8 mouse cellular contexts compared by ENCODE assay signal in the genomic region with DNA sequence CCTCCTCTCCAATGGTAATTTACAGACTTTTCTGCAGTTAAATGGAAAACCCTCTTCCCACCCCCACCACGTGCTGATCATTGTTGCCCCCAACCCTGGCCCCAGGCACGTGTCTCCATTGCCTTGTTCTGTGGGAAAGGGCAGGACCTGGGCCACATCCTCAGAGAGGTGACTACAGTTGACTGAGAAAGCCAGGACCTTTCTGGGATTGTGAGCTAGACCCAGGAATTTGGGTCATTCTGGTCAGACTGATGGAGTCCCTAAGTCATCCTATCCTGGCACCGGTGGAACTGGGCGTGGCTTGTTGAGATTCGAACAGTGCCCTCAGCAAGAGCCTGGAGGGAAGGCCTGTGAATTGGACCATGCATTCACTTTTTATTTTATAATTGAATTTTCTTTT. TPM values are rescaled to one million over a fixed set of nuclear protein-coding genes. Genes with fewer than 3 reads are reported as not detected.
A peak's percentile ranks its signal among the peaks of the same experiment; 100 is the strongest.
DNase-seq lines count a peak whose midpoint lies in the region; ATAC-seq and TF ChIP-seq lines count a peak whose summit lies in the region.

No protein-coding gene starts in this region.

- 57% methylated on average over 5 of the region's 5 CpGs for WGBS in cerebellum, adult 2 months
- 8% methylated on average over 5 of the region's 5 CpGs for WGBS in hindbrain, embryonic 12.5 days
- 12% methylated on average over 5 of the region's 5 CpGs for WGBS in limb, embryonic 13.5 days
- 21% methylated on average over 5 of the region's 5 CpGs for WGBS in neural tube, embryonic 11.5 days

- no peak for TF ChIP-seq POLR2A in cerebellum, adult 2 months (IDR thresholded peaks at IDR 0.05; ENCODE audit: borderline replicate concordance, insufficient read depth, low read length)

- H3K27me3 ChIP-seq in cerebellum, adult 2 months (ENCODE audit: control insufficient read depth, insufficient read depth, low read length), result peaks cover 3% of the 10 kb centered on the region; the same call in 1 of the 2 replicates
- 0 out of 2 replicates have a peak, but pooled peaks cover 3% of the 10 kb centered on the region for H3K27me3 ChIP-seq in hindbrain, embryonic 12.5 days
- no peaks in the 10 kb centered on the region for H3K27me3 ChIP-seq in limb, embryonic 13.5 days
- no peaks in the 10 kb centered on the region for H3K27me3 ChIP-seq in neural tube, embryonic 11.5 days (ENCODE audit: control insufficient read depth, insufficient read depth, low read length)

- no peaks in the 10 kb centered on the region for H3K36me3 ChIP-seq in hindbrain, embryonic 12.5 days
- no peaks in the 10 kb centered on the region for H3K36me3 ChIP-seq in limb, embryonic 13.5 days
- no peaks in the 10 kb centered on the region for H3K36me3 ChIP-seq in neural tube, embryonic 11.5 days (ENCODE audit: control insufficient read depth, insufficient read depth, low read length)

- no peak overlapping the region for H3K4me3 ChIP-seq in cerebellum, adult 2 months (replicated peaks; ENCODE audit: insufficient read depth, low read depth, low read length)
- H3K4me3 ChIP-seq in hindbrain, embryonic 12.5 days, result peak overlapping the region; percentile 47; the same call in 1 of the 2 replicates
- peak overlapping the region; percentile 80 for H3K4me3 ChIP-seq in limb, embryonic 13.5 days
- no peak overlapping the region for H3K4me3 ChIP-seq in neural tube, embryonic 11.5 days (ENCODE audit: low read depth, low read length)

- peaks cover 2% of the 10 kb centered on the region; the same call in 1 of the 2 replicates for H3K4me1 ChIP-seq in cerebellum, adult 2 months (ENCODE audit: control insufficient read depth, insufficient read depth, low read length)
- peaks cover 36% of the 10 kb centered on the region for H3K4me1 ChIP-seq in hindbrain, embryonic 12.5 days
- H3K4me1 ChIP-seq in limb, embryonic 13.5 days, result peaks cover 38% of the 10 kb centered on the region
- H3K4me1 ChIP-seq in neural tube, embryonic 11.5 days (ENCODE audit: control insufficient read depth, insufficient read depth, low read length), result peaks cover 17% of the 10 kb centered on the region

- H3K27ac ChIP-seq in cerebellum, adult 2 months (ENCODE audit: insufficient read depth, low read length), result no peak overlapping the region
- peak overlapping the region; percentile 92 for H3K27ac ChIP-seq in hindbrain, embryonic 12.5 days
- H3K27ac ChIP-seq in limb, embryonic 13.5 days, result peak overlapping the region; percentile 99
- H3K27ac ChIP-seq in neural tube, embryonic 11.5 days (ENCODE audit: low read depth, low read length), result peak overlapping the region; percentile 85

- TF ChIP-seq CTCF in cerebellum, adult 2 months (IDR thresholded peaks at IDR 0.05; ENCODE audit: borderline replicate concordance, insufficient read depth, low read depth, low read length), result no peak

- H3K4me2 ChIP-seq in hindbrain, embryonic 12.5 days (replicated peaks), result peak overlapping the region; percentile 97
- peak overlapping the region; percentile 83 for H3K4me2 ChIP-seq in limb, embryonic 13.5 days (replicated peaks)
- peak overlapping the region; percentile 92 for H3K4me2 ChIP-seq in neural tube, embryonic 11.5 days (ENCODE audit: low read depth)

- DNase-seq in cerebellum, adult 2 months, result peak; percentile 9 to 18
- no peak for DNase-seq in cerebellum, adult 18-20 months
- DNase-seq in embryo, embryonic 9.5 days (ENCODE audit: extremely low spot score), result peak; percentile 57
- peak; percentile 23 for DNase-seq in neural tube, embryonic 11.5 days (ENCODE audit: low spot score)
- no peak for DNase-seq in frontal cortex, adult 2 months (ENCODE audit: extremely low spot score in 1 of 2, low spot score in 1 of 2)
- DNase-seq in thymus, postnatal 36 days, result no peak

- no peak overlapping the region; the same call in 1 of the 2 replicates for H3K9ac ChIP-seq in hindbrain, embryonic 12.5 days
- H3K9ac ChIP-seq in limb, embryonic 13.5 days, result peak overlapping the region; percentile 77; the same call in 1 of the 2 replicates
- H3K9ac ChIP-seq in neural tube, embryonic 11.5 days (ENCODE audit: low read length), result peak overlapping the region; percentile 86

- no peak for ATAC-seq in hindbrain, embryonic 12.5 days (ENCODE audit: low FRiP score)
- ATAC-seq in limb, embryonic 13.5 days (ENCODE audit: low FRiP score, low read depth), result no peak
- ATAC-seq in neural tube, embryonic 11.5 days (ENCODE audit: insufficient read depth, low FRiP score, low TSS enrichment), result no peak

- H3K9me3 ChIP-seq in hindbrain, embryonic 12.5 days (replicated peaks), result no peaks in the 10 kb centered on the region
- no peaks in the 10 kb centered on the region for H3K9me3 ChIP-seq in limb, embryonic 13.5 days
- H3K9me3 ChIP-seq in neural tube, embryonic 11.5 days (ENCODE audit: control insufficient read depth, low read length), result no peaks in the 10 kb centered on the region

RNA-seq across cellular contexts. Expression of a gene that starts 4.4 kb away (rescaled TPM):
- polyA plus RNA-seq in cerebellum, adult 2 months (2012; rRNA removed), result 213 and 257 TPM in 2 replicates
- polyA plus RNA-seq in hindbrain, embryonic 12.5 days (2016; fragmentation: Nextera tagmentation; extraction: Ambion mirVana), result 321 and 332 TPM in 2 replicates
- polyA plus RNA-seq in limb, embryonic 13.5 days (2015; fragmentation: Nextera tagmentation; extraction: Ambion mirVana), result 388 and 402 TPM in 2 replicates
- polyA plus RNA-seq in neural tube, embryonic 11.5 days (2014; fragmentation: Nextera tagmentation; extraction: Ambion mirVana), result 311 and 361 TPM in 2 replicates
- polyA plus RNA-seq in frontal cortex, adult 2 months (2012; rRNA removed), result 188 and 189 TPM in 2 replicates

Comparison
In these comparisons a context has a peak if more than half of its experiments do, and no peak if none do; other contexts are left out.
1. DNase-seq: peak in cerebellum, adult 2 months (2 of 2), embryo, embryonic 9.5 days (single experiment) and neural tube, embryonic 11.5 days (single experiment); none in cerebellum, adult 18-20 months (0 of 2), frontal cortex, adult 2 months (0 of 2) and thymus, postnatal 36 days (0 of 2).
2. H3K4me3 ChIP-seq: peak in hindbrain, embryonic 12.5 days (single experiment) and limb, embryonic 13.5 days (single experiment); none in cerebellum, adult 2 months (single experiment) and neural tube, embryonic 11.5 days (single experiment).
3. Peak in every context shown above with its lines, with median percentiles within 50 percentile points of each other: H3K4me2 ChIP-seq.